Mouse (Mus musculus) embryonic facial prominence, embryonic 11.5 days (tissue): Measurements from ENCODE around the gene Nacc2. TPM values are rescaled to one million over a fixed set of nuclear protein-coding genes. Genes with fewer than 3 reads are reported as not detected.

Experiments used
- ATAC-seq: fragments of 200-750 bp; cut with Nextera tagmentation; replicated peaks from 2 replicates; pipeline ENCODE4 v1.8.0; 2017; ENCODE audit warnings: low read depth; ENCODE audit not compliant: insufficient number of reproducible peaks, low FRiP score, low TSS enrichment
- DNase-seq: peaks from one replicate; pipeline ENCODE4 v3.0.0-alpha.2; 2015; ENCODE audit warnings: low spot score
- H3K27ac ChIP-seq: fragments of 300-500 bp; sonication (generic); replicated peaks from 2 replicates; pipeline ENCODE4 v1.5.1; 2014; ENCODE audit warnings: mild to moderate bottlenecking, low read depth, low read length, control low read depth
- H3K27me3 ChIP-seq: fragments of 300-500 bp; sonication (generic); 2 replicates; pipeline ENCODE4 v1.6.1; 2014; ENCODE audit warnings: mild to moderate bottlenecking, low read length, moderate library complexity, mixed read lengths; ENCODE audit not compliant: control insufficient read depth, insufficient read depth
- H3K36me3 ChIP-seq: fragments of 300-500 bp; sonication (generic); replicated peaks from 2 replicates; pipeline ENCODE4 v1.6.1; 2014; ENCODE audit warnings: low read depth, mild to moderate bottlenecking, low read length, moderate library complexity, mixed read lengths; ENCODE audit not compliant: control insufficient read depth, insufficient read depth
- H3K4me1 ChIP-seq: fragments of 300-500 bp; sonication (generic); 2 replicates; pipeline ENCODE4 v1.6.1; 2014; ENCODE audit warnings: low read length, mixed read lengths; ENCODE audit not compliant: control insufficient read depth, insufficient read depth
- H3K4me2 ChIP-seq: fragments of 300-500 bp; sonication (generic); 2 replicates; pipeline ENCODE4 v1.6.1; 2014; ENCODE audit warnings: low read depth, mild to moderate bottlenecking, control low read depth, low read length, moderate library complexity
- H3K4me3 ChIP-seq: fragments of 300-500 bp; sonication (generic); 2 replicates; pipeline ENCODE4 v1.5.1; 2014; ENCODE audit warnings: low read depth, low read length, control low read depth
- H3K9ac ChIP-seq: fragments of 300-500 bp; sonication (generic); replicated peaks from 2 replicates; pipeline ENCODE4 v1.6.1; 2014; ENCODE audit warnings: mild to moderate bottlenecking, control low read depth, low read length
- H3K9me3 ChIP-seq: fragments of 300-500 bp; sonication (generic); replicated peaks from 2 replicates; pipeline ENCODE4 v1.6.1; 2016; ENCODE audit warnings: mild to moderate bottlenecking, low read length, inconsistent platforms, mixed read lengths; ENCODE audit not compliant: control insufficient read depth
- WGBS: fragments of 180-500 bp; shearing (Covaris S2); extraction: QIAGEN DNeasy Blood & Tissue Kit; methylation state at CpG from one replicate; pipeline ENCODE4 v1.1.7; 2014; 5-methylcytosine and 5-hydroxymethylcytosine counted together
- polyA plus RNA-seq: library from polyadenylated mRNA; unstranded; fragments of >200 nt; fragmentation: Nextera tagmentation; extraction: Ambion mirVana; gene quantifications from 2 replicates; pipeline ENCODE4 v1.2.1, GENCODE M21; 2014

Gene Nacc2
- polyA plus RNA-seq, 1 experiment from 2014 or later: 2.7 TPM

GRCm38 (mm10) chr2:26119626-26120025 is 3.4 kb downstream of the Nacc2 start:
- H3K27me3 ChIP-seq: peaks cover 20% of the 10 kb centered on the region
- no peak overlapping the region for H3K4me3 ChIP-seq
- no peaks in the 10 kb centered on the region for H3K36me3 ChIP-seq
- DNase-seq (no peak), ATAC-seq (no peak)
- H3K4me2 ChIP-seq: no peak overlapping the region
- peaks cover 5% of the 10 kb centered on the region for H3K4me1 ChIP-seq
- H3K27ac ChIP-seq: no peak overlapping the region
- WGBS: 62% methylated on average over 2 of the region's 2 CpGs
- no peaks in the 10 kb centered on the region for H3K9me3 ChIP-seq
- H3K9ac ChIP-seq: no peak overlapping the region

GRCm38 (mm10) chr2:26119310-26119592 is 3.8 kb downstream of the Nacc2 start:
- H3K4me2 ChIP-seq: no peak overlapping the region
- WGBS: 26% methylated on average over 2 of the region's 2 CpGs
- H3K9ac ChIP-seq: no peak overlapping the region
- ATAC-seq: no peak
- H3K27ac ChIP-seq: no peak overlapping the region
- no peaks in the 10 kb centered on the region for H3K36me3 ChIP-seq
- no peak for DNase-seq
- peaks cover 5% of the 10 kb centered on the region for H3K4me1 ChIP-seq
- peaks cover 20% of the 10 kb centered on the region for H3K27me3 ChIP-seq
- no peak overlapping the region for H3K4me3 ChIP-seq
- no peaks in the 10 kb centered on the region for H3K9me3 ChIP-seq

GRCm38 (mm10) chr2:26118584-26119309 is 4.3 kb downstream of the Nacc2 start:
- Histone ChIP-seq H3K9ac (no peak overlapping the region), H3K27ac (no peak overlapping the region), H3K4me2 (no peak overlapping the region), H3K4me1 (peaks cover 5% of the 10 kb centered on the region), H3K27me3 (peaks cover 20% of the 10 kb centered on the region), H3K9me3 (no peaks in the 10 kb centered on the region), H3K4me3 (no peak overlapping the region), H3K36me3 (no peaks in the 10 kb centered on the region)
- 46% methylated on average over 4 of the region's 4 CpGs for WGBS
- no peak for ATAC-seq
- no peak for DNase-seq

GRCm38 (mm10) chr2:26117580-26117979 is 5.4 kb downstream of the Nacc2 start:
- H3K27ac ChIP-seq: no peak overlapping the region
- H3K4me3 ChIP-seq: no peak overlapping the region
- ATAC-seq (no peak), DNase-seq (no peak)
- peaks cover 15% of the 10 kb centered on the region for H3K27me3 ChIP-seq
- H3K4me1 ChIP-seq: peaks cover 3% of the 10 kb centered on the region
- no peaks in the 10 kb centered on the region for H3K36me3 ChIP-seq
- 60% methylated on average over 1 of the region's 1 CpGs for WGBS
- H3K9me3 ChIP-seq: no peaks in the 10 kb centered on the region
- H3K9ac ChIP-seq: no peak overlapping the region
- no peak overlapping the region for H3K4me2 ChIP-seq

GRCm38 (mm10) chr2:26116550-26116949 is 6.5 kb downstream of the Nacc2 start:
- Histone ChIP-seq H3K4me1 (no peaks in the 10 kb centered on the region), H3K4me3 (no peak overlapping the region), H3K9me3 (no peaks in the 10 kb centered on the region), H3K9ac (no peak overlapping the region), H3K27me3 (peaks cover 7% of the 10 kb centered on the region), H3K4me2 (no peak overlapping the region), H3K27ac (no peak overlapping the region), H3K36me3 (no peaks in the 10 kb centered on the region)
- ATAC-seq (no peak), DNase-seq (no peak)
- WGBS: 82% methylated on average over 3 of the region's 3 CpGs

- no peaks in the 10 kb centered on the region for H3K27me3 ChIP-seq
- H3K4me2 ChIP-seq: no peak overlapping the region
- H3K9ac ChIP-seq: no peak overlapping the region
- ATAC-seq: no peak
- H3K27ac ChIP-seq: no peak overlapping the region
- DNase-seq: no peak
- H3K9me3 ChIP-seq: no peaks in the 10 kb centered on the region
- no peaks in the 10 kb centered on the region for H3K36me3 ChIP-seq
- no peak overlapping the region for H3K4me3 ChIP-seq
- 74% methylated on average over 6 of the region's 6 CpGs for WGBS
- H3K4me1 ChIP-seq: no peaks in the 10 kb centered on the region
These were observed 7.8 kb downstream of the Nacc2 start for GRCm38 (mm10) chr2:26115215-26115614.

GRCm38 (mm10) chr2:26108237-26108636 is 14.8 kb downstream of the Nacc2 start:
- Histone ChIP-seq H3K9me3 (no peaks in the 10 kb centered on the region), H3K36me3 (no peaks in the 10 kb centered on the region), H3K27me3 (no peaks in the 10 kb centered on the region), H3K4me1 (no peaks in the 10 kb centered on the region), H3K4me2 (no peak overlapping the region), H3K27ac (no peak overlapping the region), H3K4me3 (no peak overlapping the region), H3K9ac (no peak overlapping the region)
- no peak for DNase-seq
- 77% methylated on average over 6 of the region's 6 CpGs for WGBS
- ATAC-seq: no peak

GRCm38 (mm10) chr2:26107011-26107410 is 16.0 kb downstream of the Nacc2 start:
- H3K27me3 ChIP-seq: no peaks in the 10 kb centered on the region
- 80% methylated on average over 8 of the region's 8 CpGs for WGBS
- H3K4me3 ChIP-seq: no peak overlapping the region
- no peaks in the 10 kb centered on the region for H3K9me3 ChIP-seq
- H3K9ac ChIP-seq: no peak overlapping the region
- no peak overlapping the region for H3K4me2 ChIP-seq
- H3K36me3 ChIP-seq: no peaks in the 10 kb centered on the region
- no peak overlapping the region for H3K27ac ChIP-seq
- H3K4me1 ChIP-seq: no peaks in the 10 kb centered on the region
- DNase-seq (no peak), ATAC-seq (no peak)
